9 mouse cellular contexts compared by ENCODE assay signal in genomic region chr11:109863194-109863746, GRCm38 (mm10). TPM values are rescaled to one million over a fixed set of nuclear protein-coding genes. Genes with fewer than 3 reads are reported as not detected.
DNase-seq lines count a peak whose midpoint lies in the region; ATAC-seq and TF ChIP-seq lines count a peak whose summit lies in the region.
"Had no signal": no experiment of that assay in that cellular context is flagged by ENCODE, and none has a peak within 500 bp of the region (broad histone marks: within the 10 kb centered on the region; RNA-seq: fewer than 3 reads in every experiment).

No protein-coding gene starts in this region.

- DNase-seq in intestine, embryonic 14.5 days (ENCODE audit: low spot score) = peak; percentile 69
- DNase-seq in brain, adult 2 months (ENCODE audit: low read depth, low spot score) = peak; percentile 76
- DNase-seq in left cerebral cortex, postnatal 36 days (ENCODE audit: low spot score in 2 of 2) = peak; percentile 11 to 28
- DNase-seq in yolk sac, embryonic 10.5 days (ENCODE audit: low spot score) = no peak

- H3K9ac ChIP-seq in intestine, embryonic 14.5 days (ENCODE audit: low read length) = no peak overlapping the region
- H3K9ac ChIP-seq in intestine, embryonic 16.5 days (ENCODE audit: low read depth, low read length) = no peak overlapping the region
- no peak overlapping the region for H3K9ac ChIP-seq in ES-Bruce4 (ENCODE audit: low read depth, poor library complexity, severe bottlenecking)
- no peak overlapping the region for H3K9ac ChIP-seq in forebrain, embryonic 12.5 days

- no peaks in the 10 kb centered on the region for H3K9me3 ChIP-seq in intestine, embryonic 14.5 days (ENCODE audit: control insufficient read depth, low read length)
- H3K9me3 ChIP-seq in intestine, embryonic 16.5 days (ENCODE audit: control insufficient read depth, low read length) = 0 out of 2 replicates have a peak, but pooled peaks cover 3% of the 10 kb centered on the region
- H3K9me3 ChIP-seq in ES-Bruce4 (replicated peaks; ENCODE audit: control insufficient read depth, insufficient read depth, low read length, poor library complexity, severe bottlenecking) = no peaks in the 10 kb centered on the region
- no peaks in the 10 kb centered on the region for H3K9me3 ChIP-seq in forebrain, embryonic 12.5 days

- TF ChIP-seq POLR2A in ES-Bruce4 (IDR thresholded peaks at IDR 0.05; ENCODE audit: insufficient read depth, low read length) = no peak

- no peak overlapping the region for H3K4me3 ChIP-seq in intestine, embryonic 14.5 days (ENCODE audit: low read depth, low read length)
- H3K4me3 ChIP-seq in intestine, embryonic 16.5 days (ENCODE audit: low read length) = no peak overlapping the region
- H3K4me3 ChIP-seq in ES-Bruce4 (ENCODE audit: low read depth, low read length) = no peak overlapping the region
- H3K4me3 ChIP-seq in forebrain, embryonic 12.5 days (replicated peaks) = no peak overlapping the region

- TF ChIP-seq EP300 in ES-Bruce4 (IDR thresholded peaks at IDR 0.05; ENCODE audit: insufficient read depth, low read depth, low read length) = no peak

- intact Hi-C loops in left cerebral cortex, postnatal 36 days (cut with DNase I) = loop anchor here (10.0 kb wide), 2 partner anchors 418 to 548 kb away; no protein-coding TSS in a partner anchor

- H3K4me1 ChIP-seq in intestine, embryonic 14.5 days (replicated peaks; ENCODE audit: control insufficient read depth, insufficient read depth, low read length) = 0 out of 2 replicates have a peak, but pooled peaks cover 3% of the 10 kb centered on the region
- H3K4me1 ChIP-seq in intestine, embryonic 16.5 days (ENCODE audit: control insufficient read depth, insufficient read depth, low read length) = peaks cover 3% of the 10 kb centered on the region; the same call in 1 of the 2 replicates
- H3K4me1 ChIP-seq in ES-Bruce4 (ENCODE audit: control insufficient read depth, insufficient read depth, low read length) = no peaks in the 10 kb centered on the region
- no peaks in the 10 kb centered on the region for H3K4me1 ChIP-seq in forebrain, embryonic 12.5 days

- H3K4me2 ChIP-seq in intestine, embryonic 14.5 days (ENCODE audit: low read length) = no peak overlapping the region
- no peak overlapping the region for H3K4me2 ChIP-seq in intestine, embryonic 16.5 days (ENCODE audit: low read depth, low read length)
- no peak overlapping the region for H3K4me2 ChIP-seq in forebrain, embryonic 12.5 days

- H3K36me3 ChIP-seq in intestine, embryonic 14.5 days (ENCODE audit: control insufficient read depth, insufficient read depth, low read length) = no peaks in the 10 kb centered on the region
- H3K36me3 ChIP-seq in intestine, embryonic 16.5 days (ENCODE audit: control insufficient read depth, insufficient read depth, low read length) = no peaks in the 10 kb centered on the region
- H3K36me3 ChIP-seq in ES-Bruce4 (ENCODE audit: control insufficient read depth, insufficient read depth, low read length, poor library complexity, severe bottlenecking) = no peaks in the 10 kb centered on the region
- no peaks in the 10 kb centered on the region for H3K36me3 ChIP-seq in forebrain, embryonic 12.5 days (replicated peaks)

- H3K27ac ChIP-seq in intestine, embryonic 14.5 days (ENCODE audit: low read depth) = no peak overlapping the region
- H3K27ac ChIP-seq in intestine, embryonic 16.5 days (ENCODE audit: low read length) = no peak overlapping the region
- no peak overlapping the region for H3K27ac ChIP-seq in ES-Bruce4 (ENCODE audit: insufficient read depth, low read length)
- H3K27ac ChIP-seq in forebrain, embryonic 12.5 days = no peak overlapping the region

- TF ChIP-seq CTCF in ES-Bruce4 (IDR thresholded peaks at IDR 0.05; ENCODE audit: low read depth, low read length) = peak; percentile 36

- ATAC-seq in intestine, embryonic 14.5 days (replicated peaks; ENCODE audit: low FRiP score, low TSS enrichment, low read depth) = no peak
- no peak for ATAC-seq in intestine, embryonic 16.5 days
- ATAC-seq in forebrain, embryonic 12.5 days (ENCODE audit: low FRiP score) = peak; percentile 44; the same call in 1 of the 2 replicates
- peak; percentile 33; the same call in 1 of the 2 replicates for ATAC-seq in monocyte, adult 5-6 weeks (replicated peaks; ENCODE audit: insufficient number of reproducible peaks, low FRiP score, low TSS enrichment, poor library complexity, severe bottlenecking)

- 67% methylated on average over 9 of the region's 9 CpGs for WGBS in intestine, embryonic 14.5 days
- WGBS in intestine, embryonic 16.5 days = 70% methylated on average over 9 of the region's 9 CpGs
- 65% methylated on average over 9 of the region's 9 CpGs for WGBS in forebrain, embryonic 12.5 days

- no peaks in the 10 kb centered on the region for H3K27me3 ChIP-seq in intestine, embryonic 14.5 days (replicated peaks; ENCODE audit: control insufficient read depth, insufficient read depth, low read length)
- no peaks in the 10 kb centered on the region for H3K27me3 ChIP-seq in intestine, embryonic 16.5 days (replicated peaks; ENCODE audit: control insufficient read depth, insufficient read depth, low read length)
- no peaks in the 10 kb centered on the region for H3K27me3 ChIP-seq in ES-Bruce4 (ENCODE audit: control insufficient read depth, insufficient read depth, low read length, poor library complexity, severe bottlenecking)
- H3K27me3 ChIP-seq in forebrain, embryonic 12.5 days = no peaks in the 10 kb centered on the region

RNA-seq across cellular contexts. Expression of gene 1700012B07Rik, which starts 35.4 kb away (rescaled TPM):
- not detected in 2 replicates for polyA plus RNA-seq in intestine, embryonic 14.5 days (2014; fragmentation: Nextera tagmentation; extraction: Ambion mirVana)
- not detected in 2 replicates for polyA plus RNA-seq in intestine, embryonic 16.5 days (2015; fragmentation: Nextera tagmentation; extraction: Ambion mirVana)
- not detected in 2 replicates for polyA plus RNA-seq in ES-Bruce4 (2011; ENCODE audit: insufficient read depth, insufficient read length, low read depth, missing spikeins)
- polyA plus RNA-seq in forebrain, embryonic 12.5 days (2016; fragmentation: Nextera tagmentation; extraction: Ambion mirVana) = not detected in 2 replicates
- total RNA-seq in left cerebral cortex, postnatal 36 days (2021) = not detected
- total RNA-seq in monocyte, adult 5-6 weeks (2017) = not detected in 3 replicates
- polyA plus RNA-seq: lung, embryonic 16.5 days had no signal

Comparison
In these comparisons a context has a peak if more than half of its experiments do, and no peak if none do; other contexts are left out.
1. ATAC-seq: peak in forebrain, embryonic 12.5 days (single experiment) and monocyte, adult 5-6 weeks (single experiment); none in intestine, embryonic 14.5 days (single experiment) and intestine, embryonic 16.5 days (single experiment).